Mouse (Mus musculus): ENCODE measurements at regions not wholly inside any gene's neighbourhood (a gene's known extent, or its start where the extent isn't known, plus 50 kb on each side); places are given as distances from the start of the nearest gene placed in this dataset.

DNA sequence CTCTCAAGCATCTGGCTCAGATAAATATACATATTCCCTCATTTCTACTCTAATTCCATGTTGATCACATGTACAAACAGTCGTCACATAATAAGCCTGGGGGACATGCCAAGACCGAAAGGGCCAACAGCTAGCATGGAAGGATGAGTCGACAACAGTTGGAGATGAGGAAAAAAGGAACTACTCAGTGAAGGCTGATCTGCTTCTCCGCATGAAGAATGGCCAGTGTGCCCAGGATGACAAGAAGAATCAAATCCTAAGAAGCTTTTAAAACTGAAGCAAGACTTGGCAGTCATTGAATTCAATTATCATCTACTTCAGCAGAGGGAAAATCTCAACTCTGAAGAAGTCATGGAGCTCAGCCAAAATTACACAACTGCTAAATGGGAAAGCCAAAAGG, 138.7 kb downstream of the Olfr1505 start:
- TF ChIP-seq POLR2A (IDR thresholded peaks at IDR 0.05; ENCODE audit: low read depth, low read length), result no peak
- no peak for TF ChIP-seq CTCF (IDR thresholded peaks at IDR 0.05; ENCODE audit: borderline replicate concordance, insufficient read depth, low read length)
